Mouse (Mus musculus) spleen, adult 2 months (tissue): ENCODE results near the gene Hsf5.

Experiments
- CTCF ChIP-seq: fragments of 200-500 bp; IDR thresholded peaks from 2 replicates; pipeline ENCODE4 v1.5.1; 2011; ENCODE audit warnings: mild to moderate bottlenecking, inconsistent platforms; ENCODE audit not compliant: insufficient read depth, insufficient read length, insufficient replicate concordance; ENCODE audit errors: extremely low read depth
- POLR2A ChIP-seq: fragments of 200-500 bp; IDR thresholded peaks from 2 replicates; pipeline ENCODE4 v1.6.1; 2011; ENCODE audit warnings: low read depth, low read length, inconsistent platforms

GRCm38 (mm10) chr11:87600322-87600853 is 16.6 kb upstream of the Hsf5 start:
- TF ChIP-seq CTCF = no peak
- TF ChIP-seq POLR2A = no peak
